Mouse (Mus musculus) left cerebral cortex, postnatal 36 days (tissue): ENCODE measurements at regions not wholly inside any gene's neighbourhood (a gene's known extent, or its start where the extent isn't known, plus 50 kb on each side); places are given as distances from the start of the nearest gene placed in this dataset.
"Not testable (repeated sequence)": the region's sequence is repeated elsewhere in the genome, so short reads cannot be mapped to it uniquely, and the experiment has no call there.

Experiments used
- DNase-seq, 2 experiments: peaks; one replicate each; pipeline ENCODE4 v3.0.0; 2021 to 2022; ENCODE audit warnings: low spot score in 2 of 2, mixed read lengths in 1 of 2
- intact Hi-C: fragments of 180-260 bp; cut with DNase I; formaldehyde crosslinking; loops from one replicate; pipeline ENCODE4 v1.15.1; 2025

GRCm38 (mm10) chr15:19980625-19981024 lies 468.4 kb upstream of the Cdh12 start:
- DNase-seq, intact Hi-C loops: not testable (repeated sequence)

- DNase-seq, intact Hi-C loops: not testable (repeated sequence)
Measured at GRCm38 (mm10) chr15:19985001-19985400, 464.1 kb upstream of the Cdh12 start.

- no peak for DNase-seq
- intact Hi-C loops = no loop called here
Measured at GRCm38 (mm10) chr15:20031772-20032171, 417.3 kb upstream of the Cdh12 start.

- intact Hi-C loops = no loop called here
- DNase-seq = no peak
Measured at GRCm38 (mm10) chr15:20034382-20034781, 414.7 kb upstream of the Cdh12 start.

GRCm38 (mm10) chr15:20038550-20039435 lies 410.3 kb upstream of the Cdh12 start:
- intact Hi-C loops = no loop called here
- DNase-seq = no peak

GRCm38 (mm10) chr15:20040041-20040440 lies 409.0 kb upstream of the Cdh12 start:
- intact Hi-C loops = no loop called here
- no peak for DNase-seq

- intact Hi-C loops = no loop called here
- DNase-seq = peak in 1 of 2 experiments; percentile 24
Measured at GRCm38 (mm10) chr15:20084958-20085357, 364.1 kb upstream of the Cdh12 start.

- no peak for DNase-seq
- intact Hi-C loops = no loop called here
Measured at GRCm38 (mm10) chr15:20089780-20090179, 359.3 kb upstream of the Cdh12 start.

GRCm38 (mm10) chr15:20090522-20090921 lies 358.5 kb upstream of the Cdh12 start:
- no peak for DNase-seq
- intact Hi-C loops = no loop called here

- intact Hi-C loops = no loop called here
- no peak for DNase-seq
Measured at GRCm38 (mm10) chr15:20095764-20096163, 353.3 kb upstream of the Cdh12 start.

GRCm38 (mm10) chr15:20119518-20119917 lies 329.5 kb upstream of the Cdh12 start:
- intact Hi-C loops = no loop called here
- no peak for DNase-seq

GRCm38 (mm10) chr15:20123586-20123985 lies 325.5 kb upstream of the Cdh12 start:
- DNase-seq = no peak
- intact Hi-C loops = no loop called here

GRCm38 (mm10) chr15:20135893-20136570 lies 313.0 kb upstream of the Cdh12 start:
- intact Hi-C loops = loop anchor here (10.0 kb wide), 1 partner anchor 269 kb away; no protein-coding TSS in a partner anchor
- no peak for DNase-seq

GRCm38 (mm10) chr15:20151910-20152309 lies 297.2 kb upstream of the Cdh12 start:
- intact Hi-C loops = no loop called here
- no peak for DNase-seq
